Mouse (Mus musculus) midbrain, embryonic 11.5 days (tissue): ENCODE results near the gene Tmprss13. TPM values are rescaled to one million over a fixed set of nuclear protein-coding genes. Genes with fewer than 3 reads are reported as not detected.
A peak's percentile ranks its signal among the peaks of the same experiment; 100 is the strongest.

ENCODE experiments used
- ATAC-seq: fragments of 200-750 bp; cut with Nextera tagmentation; 2 replicates; pipeline ENCODE4 v1.8.0; 2017; ENCODE audit warnings: moderate TSS enrichment, moderate library complexity; ENCODE audit not compliant: low FRiP score
- DNase-seq: peaks from one replicate; pipeline ENCODE4 v3.0.0; 2015; ENCODE audit warnings: low spot score; ENCODE audit errors: missing footprints
- H3K27ac ChIP-seq: fragments of 300-500 bp; sonication (generic); 2 replicates; pipeline ENCODE4 v1.5.1; 2014; ENCODE audit warnings: low read depth, low read length
- H3K27me3 ChIP-seq: fragments of 300-500 bp; sonication (generic); 2 replicates; pipeline ENCODE4 v1.6.1; 2014; ENCODE audit warnings: mild to moderate bottlenecking, low read length, moderate library complexity, mixed read lengths; ENCODE audit not compliant: control insufficient read depth, insufficient read depth
- H3K36me3 ChIP-seq: fragments of 300-500 bp; sonication (generic); 2 replicates; pipeline ENCODE4 v1.6.1; 2014; ENCODE audit warnings: mild to moderate bottlenecking, low read length, moderate library complexity, mixed read lengths; ENCODE audit not compliant: control insufficient read depth, insufficient read depth
- H3K4me1 ChIP-seq: fragments of 300-500 bp; sonication (generic); 2 replicates; pipeline ENCODE4 v1.6.1; 2014; ENCODE audit warnings: low read length; ENCODE audit not compliant: control insufficient read depth, insufficient read depth
- H3K4me2 ChIP-seq: fragments of 300-500 bp; sonication (generic); 2 replicates; pipeline ENCODE4 v1.6.1; 2014; ENCODE audit warnings: mild to moderate bottlenecking, moderate library complexity
- H3K4me3 ChIP-seq: fragments of 300-500 bp; sonication (generic); 2 replicates; pipeline ENCODE4 v1.5.1; 2014; ENCODE audit warnings: low read depth, low read length
- H3K9ac ChIP-seq: fragments of 300-500 bp; sonication (generic); 2 replicates; pipeline ENCODE4 v1.6.1; 2014; ENCODE audit warnings: low read length
- H3K9me3 ChIP-seq: fragments of 300-500 bp; sonication (generic); 2 replicates; pipeline ENCODE4 v1.6.1; 2016; ENCODE audit warnings: low read length; ENCODE audit not compliant: control insufficient read depth
- WGBS: fragments of 180-500 bp; shearing (Covaris S2); extraction: QIAGEN DNeasy Blood & Tissue Kit; methylation state at CpG from one replicate; pipeline ENCODE4 v1.1.7; 2014; 5-methylcytosine and 5-hydroxymethylcytosine counted together
- polyA plus RNA-seq: library from polyadenylated mRNA; unstranded; fragments of >200 nt; fragmentation: Nextera tagmentation; extraction: Ambion mirVana; gene quantifications from 2 replicates; pipeline ENCODE4 v1.2.1, GENCODE M21; 2014

Gene Tmprss13
- polyA plus RNA-seq, 1 experiment from 2014 or later: not detected

DNA sequence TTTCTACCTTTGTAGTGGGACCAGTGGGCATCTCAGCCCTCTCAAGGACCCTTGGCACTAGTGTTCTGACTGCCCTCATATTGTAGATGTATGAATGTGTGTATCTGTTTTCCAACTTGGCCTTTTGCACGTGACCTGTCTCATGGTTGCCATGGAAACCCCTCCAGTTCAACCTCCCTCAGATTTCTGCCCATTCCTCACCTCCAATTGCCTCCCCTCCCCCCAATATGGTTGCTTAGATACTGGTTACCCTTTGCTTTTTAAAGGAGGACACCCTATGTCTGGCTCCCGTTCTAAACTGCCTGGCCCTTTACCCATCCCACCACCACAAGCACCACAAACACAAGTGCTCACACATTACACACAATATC is 52.4 kb downstream of the Tmprss13 start:
- Histone ChIP-seq H3K9ac (peak overlapping the region; percentile 83), H3K4me3 (peak overlapping the region; percentile 52), H3K4me2 (peak overlapping the region; percentile 86), H3K36me3 (no peaks in the 10 kb centered on the region), H3K27ac (no peak overlapping the region; the same call in 1 of the 2 replicates), H3K9me3 (no peaks in the 10 kb centered on the region), H3K4me1 (peaks cover 15% of the 10 kb centered on the region), H3K27me3 (no peaks in the 10 kb centered on the region)
- 16% methylated on average over 2 of the region's 2 CpGs for WGBS
- peak; percentile 41; the same call in 1 of the 2 replicates for ATAC-seq
- peak; percentile 92 for DNase-seq

DNA sequence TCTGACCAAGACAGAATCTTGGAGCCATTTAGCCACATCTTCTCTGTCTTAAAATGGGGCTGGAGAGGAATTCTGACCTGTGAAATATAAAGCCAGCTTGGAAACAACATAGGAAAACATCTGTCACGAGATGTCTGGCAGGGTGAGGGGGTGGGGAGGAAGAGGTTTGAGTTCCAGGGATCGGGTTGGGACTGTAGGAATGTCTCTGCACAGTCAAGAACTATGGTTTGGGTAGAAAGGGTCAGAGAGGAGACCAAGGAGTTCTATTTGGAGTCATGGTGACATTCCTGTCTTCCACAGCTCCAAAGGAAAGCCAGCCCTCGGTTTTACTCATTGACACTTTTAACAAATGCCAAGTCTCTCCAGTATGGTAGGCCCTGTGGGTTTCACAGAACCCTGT is 55.0 kb downstream of the Tmprss13 start:
- H3K27me3 ChIP-seq: no peaks in the 10 kb centered on the region
- DNase-seq (peak; percentile 72), ATAC-seq (no peak)
- H3K9ac ChIP-seq: no peak overlapping the region
- no peak overlapping the region for H3K4me2 ChIP-seq
- no peak overlapping the region for H3K27ac ChIP-seq
- H3K9me3 ChIP-seq: no peaks in the 10 kb centered on the region
- no peak overlapping the region for H3K4me3 ChIP-seq
- 86% methylated on average over 3 of the region's 3 CpGs for WGBS
- H3K4me1 ChIP-seq: peaks cover 15% of the 10 kb centered on the region
- no peaks in the 10 kb centered on the region for H3K36me3 ChIP-seq

DNA sequence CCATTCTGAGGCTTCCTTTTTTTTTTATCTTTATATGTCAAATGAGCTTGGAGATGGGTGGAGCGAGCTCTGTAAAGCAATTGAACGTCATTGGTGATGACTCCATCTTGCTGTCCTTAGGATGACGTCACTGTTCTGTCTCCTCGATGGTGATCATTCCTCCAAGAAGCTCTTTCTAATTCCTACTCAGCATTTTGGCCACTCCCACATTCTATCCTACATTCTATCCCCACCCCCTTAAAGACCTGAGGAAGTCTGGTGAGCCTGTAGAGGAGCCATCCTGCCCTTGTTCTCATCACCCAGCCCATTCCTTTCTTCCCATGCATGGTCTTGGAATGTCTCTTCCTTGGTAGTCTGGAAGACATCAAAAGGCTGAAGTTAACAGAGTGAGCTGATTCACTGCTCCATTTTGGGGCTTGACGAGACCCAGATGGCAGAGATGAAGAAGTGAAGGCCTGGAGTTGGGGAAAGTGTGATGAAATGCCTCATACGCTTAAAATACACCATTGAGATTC is 56.1 kb downstream of the Tmprss13 start:
- H3K36me3 ChIP-seq: no peaks in the 10 kb centered on the region
- no peak for ATAC-seq
- no peak overlapping the region for H3K4me2 ChIP-seq
- H3K9me3 ChIP-seq: no peaks in the 10 kb centered on the region
- DNase-seq: no peak
- H3K9ac ChIP-seq: no peak overlapping the region
- peaks cover 15% of the 10 kb centered on the region for H3K4me1 ChIP-seq
- no peak overlapping the region for H3K4me3 ChIP-seq
- no peak overlapping the region for H3K27ac ChIP-seq
- H3K27me3 ChIP-seq: no peaks in the 10 kb centered on the region
- 86% methylated on average over 6 of the region's 6 CpGs for WGBS

DNA sequence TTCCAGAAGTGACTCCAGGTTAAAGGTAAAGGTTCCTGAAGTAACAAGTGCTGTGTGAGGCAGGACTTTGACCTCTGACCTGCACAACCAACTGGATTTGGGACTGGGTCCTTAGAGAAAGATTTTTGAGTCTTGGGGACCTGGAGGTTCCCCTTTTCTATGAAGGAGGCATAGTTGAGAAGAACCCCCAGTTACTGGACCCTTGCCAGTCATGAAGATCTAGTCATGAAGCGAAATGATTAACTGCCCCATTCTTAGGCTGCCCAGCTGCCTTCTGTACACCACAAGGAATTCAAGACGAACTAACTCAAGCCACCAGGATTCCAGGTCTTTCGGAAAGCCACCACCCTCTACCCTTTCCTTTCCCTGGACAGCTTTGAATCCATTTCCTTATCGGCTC is 57.5 kb downstream of the Tmprss13 start:
- H3K27me3 ChIP-seq: no peaks in the 10 kb centered on the region
- WGBS: 81% methylated on average over 4 of the region's 4 CpGs
- H3K9ac ChIP-seq: no peak overlapping the region
- ATAC-seq: no peak
- DNase-seq: no peak
- H3K36me3 ChIP-seq: no peaks in the 10 kb centered on the region
- H3K4me3 ChIP-seq: no peak overlapping the region
- no peak overlapping the region for H3K27ac ChIP-seq
- H3K9me3 ChIP-seq: no peaks in the 10 kb centered on the region
- H3K4me1 ChIP-seq: peaks cover 10% of the 10 kb centered on the region
- no peak overlapping the region for H3K4me2 ChIP-seq

DNA sequence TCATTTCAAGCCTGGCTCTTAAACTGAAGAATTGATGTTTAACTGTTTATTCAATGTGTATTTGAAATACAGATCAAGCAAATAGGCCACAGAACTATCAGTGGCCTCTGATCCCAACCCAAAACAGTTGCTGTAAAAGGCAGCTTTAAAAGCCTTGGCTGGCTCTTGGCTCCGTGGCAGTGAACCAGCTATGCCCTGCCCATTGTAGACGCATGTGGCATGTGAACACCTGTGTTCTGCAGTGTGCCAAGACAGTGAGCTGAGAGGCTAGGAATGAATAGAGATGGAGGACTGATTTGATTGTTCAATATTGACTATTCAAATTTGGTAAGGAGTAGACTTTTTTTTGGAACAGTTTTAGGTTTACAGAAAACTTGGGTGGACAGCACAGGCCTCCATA is 58.0 kb downstream of the Tmprss13 start:
- no peak for ATAC-seq
- no peak overlapping the region for H3K27ac ChIP-seq
- WGBS: 91% methylated on average over 2 of the region's 2 CpGs
- no peaks in the 10 kb centered on the region for H3K9me3 ChIP-seq
- H3K27me3 ChIP-seq: no peaks in the 10 kb centered on the region
- peaks cover 6% of the 10 kb centered on the region for H3K4me1 ChIP-seq
- H3K9ac ChIP-seq: no peak overlapping the region
- no peak for DNase-seq
- H3K36me3 ChIP-seq: no peaks in the 10 kb centered on the region
- no peak overlapping the region for H3K4me2 ChIP-seq
- no peak overlapping the region for H3K4me3 ChIP-seq

DNA sequence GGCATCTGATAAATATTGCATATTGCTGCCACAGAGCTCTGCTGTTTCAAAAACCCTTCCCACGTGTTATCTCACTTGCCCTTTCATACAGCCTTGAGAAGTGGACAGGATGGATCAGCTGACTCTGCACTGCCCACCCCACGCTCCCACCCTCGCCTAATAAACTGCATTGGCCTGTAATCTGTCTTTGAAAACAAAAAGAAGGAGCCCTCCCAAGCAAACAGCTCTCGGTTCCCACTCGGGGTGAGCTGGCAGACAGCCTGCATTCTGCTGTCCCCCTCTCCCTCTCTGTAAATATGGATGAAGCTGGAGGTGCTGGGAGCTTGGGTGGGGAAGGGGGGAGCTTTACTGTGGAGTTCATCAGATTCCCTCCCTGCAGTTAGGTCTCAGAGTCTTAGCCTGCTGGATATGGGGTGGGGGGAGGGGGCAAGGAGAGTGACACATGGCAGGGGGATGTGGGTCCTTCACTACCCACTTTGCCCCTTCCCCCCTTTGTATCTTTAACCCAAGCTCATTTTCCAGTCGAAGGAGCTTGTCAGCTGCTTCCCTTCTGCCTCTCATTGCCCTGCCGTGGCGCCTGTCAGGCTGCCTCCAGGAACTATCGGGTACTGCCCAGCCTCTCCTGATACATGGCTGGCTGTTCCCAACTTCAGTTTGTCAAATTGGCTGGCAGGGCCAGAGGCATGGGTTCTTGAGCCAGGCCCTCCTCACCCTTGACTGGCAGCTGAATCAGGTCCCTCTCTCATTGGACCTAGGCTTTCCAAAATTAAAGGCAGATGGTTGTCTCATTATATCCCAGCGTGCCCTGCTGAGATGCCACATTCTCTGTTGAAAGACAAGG is 61.7 kb downstream of the Tmprss13 start:
- WGBS: 64% methylated on average over 10 of the region's 10 CpGs
- Histone ChIP-seq H3K27ac (no peak overlapping the region; the same call in 1 of the 2 replicates), H3K4me1 (peaks cover 3% of the 10 kb centered on the region), H3K9ac (no peak overlapping the region), H3K4me2 (no peak overlapping the region), H3K4me3 (no peak overlapping the region), H3K9me3 (no peaks in the 10 kb centered on the region), H3K36me3 (no peaks in the 10 kb centered on the region), H3K27me3 (no peaks in the 10 kb centered on the region)
- ATAC-seq (no peak), DNase-seq (no peak)

DNA sequence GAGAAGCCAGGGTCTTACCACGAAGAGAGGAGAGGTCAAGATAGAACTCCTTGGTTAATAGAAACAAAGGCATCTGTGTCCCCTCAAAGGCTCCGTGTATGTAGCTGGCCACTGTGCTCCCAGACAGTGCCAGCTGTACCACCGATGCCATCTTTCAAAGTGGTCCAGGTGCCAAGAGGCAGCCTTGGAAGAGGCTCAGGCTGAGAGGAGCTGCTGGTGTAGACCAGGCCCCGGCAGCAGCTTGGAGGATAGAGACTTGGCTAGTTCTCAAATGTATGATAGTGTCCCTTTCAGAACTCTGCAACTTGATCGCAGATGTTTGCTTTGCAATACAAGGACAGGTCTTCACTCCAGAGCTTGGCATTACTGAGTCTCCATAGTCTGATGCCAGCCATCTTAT is 63.4 kb downstream of the Tmprss13 start:
- DNase-seq (no peak), ATAC-seq (no peak)
- Histone ChIP-seq H3K27me3 (no peaks in the 10 kb centered on the region), H3K4me1 (peaks cover 3% of the 10 kb centered on the region), H3K36me3 (no peaks in the 10 kb centered on the region), H3K27ac (no peak overlapping the region), H3K9ac (no peak overlapping the region), H3K4me3 (no peak overlapping the region), H3K4me2 (no peak overlapping the region), H3K9me3 (no peaks in the 10 kb centered on the region)
- 84% methylated on average over 5 of the region's 5 CpGs for WGBS

DNA sequence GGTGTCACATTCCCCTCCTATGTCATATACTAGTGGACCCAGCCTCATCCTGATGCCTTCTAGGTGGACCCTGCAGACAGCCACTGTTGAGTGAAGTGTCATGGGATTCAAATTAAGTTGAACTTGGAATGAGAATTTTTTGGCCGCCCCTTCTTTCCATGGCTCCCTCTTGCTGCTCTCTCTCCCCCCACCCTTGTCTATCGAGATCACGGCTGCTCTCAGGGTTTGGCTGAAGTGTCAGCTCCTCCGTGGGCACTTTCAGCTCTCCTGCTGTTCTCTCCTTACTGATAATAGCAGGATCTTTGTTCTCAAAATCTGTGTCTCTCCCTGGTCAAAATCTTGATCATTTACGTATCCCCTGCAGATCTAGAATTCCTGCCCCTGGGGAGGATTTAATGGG is 63.9 kb downstream of the Tmprss13 start:
- DNase-seq (no peak), ATAC-seq (no peak)
- Histone ChIP-seq H3K4me3 (no peak overlapping the region), H3K36me3 (no peaks in the 10 kb centered on the region), H3K27me3 (no peaks in the 10 kb centered on the region), H3K4me1 (peaks cover 3% of the 10 kb centered on the region), H3K4me2 (no peak overlapping the region), H3K27ac (no peak overlapping the region), H3K9ac (no peak overlapping the region), H3K9me3 (no peaks in the 10 kb centered on the region)
- WGBS: 76% methylated on average over 5 of the region's 5 CpGs

DNA sequence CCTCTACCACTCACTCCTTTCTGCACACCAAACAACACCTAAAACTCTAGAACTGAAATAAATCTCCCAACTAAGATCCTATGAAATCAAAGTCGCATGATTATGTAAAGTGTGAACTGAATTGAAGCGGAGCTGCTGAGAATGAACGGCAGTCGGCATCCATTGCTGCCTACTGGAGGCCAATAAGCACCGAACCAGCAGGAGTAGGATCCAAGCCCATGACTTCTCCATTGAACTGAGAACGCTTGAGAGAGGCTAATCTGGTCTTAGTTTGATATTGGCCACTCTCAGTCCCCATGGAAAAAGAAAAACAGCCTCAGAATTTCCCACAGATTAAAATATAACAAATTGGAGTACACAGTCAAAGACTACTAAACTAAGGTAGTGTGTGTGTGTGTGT is 65.0 kb downstream of the Tmprss13 start:
- ATAC-seq (no peak), DNase-seq (no peak)
- Histone ChIP-seq H3K9me3 (no peaks in the 10 kb centered on the region), H3K27ac (no peak overlapping the region), H3K27me3 (no peaks in the 10 kb centered on the region), H3K36me3 (no peaks in the 10 kb centered on the region), H3K4me2 (no peak overlapping the region), H3K4me3 (no peak overlapping the region), H3K4me1 (peaks cover 3% of the 10 kb centered on the region; the same call in 1 of the 2 replicates), H3K9ac (no peak overlapping the region)
- 95% methylated on average over 6 of the region's 6 CpGs for WGBS
